Mouse (Mus musculus) layer of hippocampus, adult 9-10 months (tissue): ENCODE data around the gene Tmed10.

Experiments used
- DNase-seq: peaks from one replicate; pipeline ENCODE4 v3.0.0; 2022; ENCODE audit warnings: low spot score

The Tmed10 gene

DNA sequence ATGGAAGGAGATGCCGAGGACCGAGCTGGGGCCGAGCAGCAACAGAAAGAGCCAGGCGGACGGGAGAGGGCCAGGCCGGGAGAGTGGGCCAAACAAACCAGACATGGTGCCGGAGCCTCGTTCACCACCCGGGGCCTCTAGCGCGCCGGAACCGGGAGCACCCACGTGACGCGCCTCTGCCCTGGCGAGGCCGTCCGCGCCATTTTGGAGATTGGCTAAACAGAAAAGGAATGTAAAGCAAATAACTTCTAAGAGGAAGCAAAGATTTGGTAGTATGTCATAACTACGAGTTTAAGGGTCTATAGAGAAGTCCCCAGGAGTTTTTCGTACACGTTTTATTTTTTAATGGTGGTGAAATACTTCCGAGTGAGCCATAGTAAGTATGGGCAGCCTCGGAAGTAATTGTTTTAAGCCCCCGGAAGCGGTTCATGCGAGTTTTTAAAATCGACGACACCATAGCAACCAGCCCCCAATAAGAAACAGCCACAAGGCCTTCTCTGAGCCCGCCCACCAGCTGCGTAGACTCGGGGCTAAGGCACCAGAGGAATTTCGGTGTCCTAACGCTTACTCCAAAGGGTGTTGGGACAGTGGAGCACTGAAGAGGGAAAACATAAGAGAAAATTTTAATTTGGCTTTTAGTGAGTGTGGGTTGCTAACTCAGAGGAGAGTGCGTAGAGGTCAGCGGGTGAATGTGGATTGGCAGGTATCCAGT is at the start of gene Tmed10:
Gene Tmed10 (minus strand): TSS at position 287 of the 712 bp plus-strand sequence.
- peak; percentile 97 for DNase-seq

DNA sequence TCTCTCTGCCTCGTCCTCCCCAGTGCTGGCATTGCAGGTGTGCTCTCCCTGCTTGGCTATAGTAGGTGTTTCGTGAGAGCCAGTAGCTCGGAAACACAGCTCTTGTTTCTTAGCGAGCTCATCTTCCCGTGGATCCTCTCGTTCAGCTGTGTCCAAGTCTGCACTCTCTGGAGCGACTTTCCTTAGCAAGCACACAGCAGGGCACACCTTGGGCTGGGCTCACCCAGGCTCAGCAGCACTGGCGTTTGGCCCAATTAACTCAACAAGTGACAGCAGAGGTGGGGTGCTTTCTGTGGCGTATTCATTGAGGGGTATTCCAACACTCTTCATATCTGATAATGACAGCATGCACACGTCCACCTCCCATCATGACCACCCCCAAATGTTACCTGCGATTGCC is 48.6 kb upstream of the Tmed10 start:
- DNase-seq: no peak

DNA sequence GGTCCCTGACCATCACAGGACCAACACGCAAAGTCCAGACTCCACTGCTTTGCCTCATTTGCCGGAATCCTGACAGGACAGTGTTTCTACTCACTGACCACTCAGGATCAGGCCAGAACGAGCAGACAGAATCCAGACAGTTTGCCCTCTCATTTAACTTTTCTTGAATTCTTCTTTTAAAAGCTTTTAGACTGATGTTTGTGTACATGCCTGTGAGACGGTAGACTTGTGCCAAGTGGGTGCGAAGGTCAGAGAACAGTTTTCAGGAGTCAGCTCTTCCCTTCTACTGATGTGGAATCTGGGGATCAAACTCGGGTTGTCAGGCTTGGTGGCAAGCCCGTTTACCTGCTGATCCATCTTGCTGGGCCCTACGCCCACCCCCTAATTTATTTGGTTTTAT is 47.9 kb upstream of the Tmed10 start:
- DNase-seq: no peak

DNA sequence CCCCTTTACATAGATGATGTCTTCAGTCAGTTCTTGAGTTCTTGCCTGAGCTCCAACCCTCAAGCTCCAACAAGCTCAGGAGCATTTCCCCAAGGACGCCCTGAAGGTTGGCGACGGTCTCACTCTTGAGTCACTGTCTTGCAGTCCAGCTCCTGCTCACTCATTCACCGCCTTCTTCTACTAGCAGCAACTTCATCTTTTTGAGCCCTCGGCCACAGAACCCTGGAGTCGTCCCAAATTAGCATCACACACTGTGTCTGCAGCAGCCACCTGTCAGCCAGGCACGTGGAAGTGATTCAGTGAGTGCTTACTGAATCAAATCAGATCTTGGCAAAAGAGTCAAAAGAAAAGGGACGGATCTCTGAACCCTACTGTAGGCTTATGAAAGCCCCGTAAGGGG is 46.3 kb upstream of the Tmed10 start:
- no peak for DNase-seq

DNA sequence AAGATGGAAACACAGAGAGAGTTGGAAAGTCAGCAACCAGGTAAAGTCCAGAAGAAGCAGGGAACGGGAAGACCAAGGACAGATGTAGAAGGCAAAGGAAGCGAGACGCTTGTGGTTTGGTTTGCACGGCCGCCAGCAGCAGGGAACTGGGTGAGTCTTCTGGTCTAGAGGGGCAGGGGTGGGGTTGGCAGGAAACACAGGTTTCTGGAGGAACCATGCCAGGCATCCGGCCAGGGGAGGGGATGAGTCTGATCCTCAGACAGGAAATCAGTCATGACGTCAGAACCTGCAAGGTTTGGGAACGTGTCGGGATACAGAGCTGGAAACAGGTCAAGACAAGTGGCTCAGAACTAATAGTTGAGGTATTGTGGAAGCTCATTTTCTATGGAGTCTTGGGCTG is 43.2 kb upstream of the Tmed10 start:
- no peak for DNase-seq

DNA sequence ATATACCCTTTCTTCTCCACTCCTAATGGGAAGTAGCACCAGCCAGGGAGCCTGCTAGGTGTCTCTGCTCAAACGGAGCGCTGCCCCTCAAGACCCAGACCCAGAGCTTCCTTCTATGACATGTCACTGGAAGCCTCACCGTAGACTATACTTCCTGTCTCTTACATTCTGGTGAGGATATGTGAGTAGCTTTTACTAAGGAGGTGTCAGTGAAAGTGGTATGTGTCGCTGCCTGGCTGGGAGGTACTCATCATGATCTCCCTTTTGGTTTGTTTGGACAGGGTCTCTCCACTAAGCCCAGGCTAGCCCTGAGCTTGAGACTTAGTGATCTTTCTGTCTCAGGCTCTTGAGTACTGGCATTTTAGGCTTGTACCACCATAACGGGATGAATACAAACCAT is 41.7 kb upstream of the Tmed10 start:
- no peak for DNase-seq

DNA sequence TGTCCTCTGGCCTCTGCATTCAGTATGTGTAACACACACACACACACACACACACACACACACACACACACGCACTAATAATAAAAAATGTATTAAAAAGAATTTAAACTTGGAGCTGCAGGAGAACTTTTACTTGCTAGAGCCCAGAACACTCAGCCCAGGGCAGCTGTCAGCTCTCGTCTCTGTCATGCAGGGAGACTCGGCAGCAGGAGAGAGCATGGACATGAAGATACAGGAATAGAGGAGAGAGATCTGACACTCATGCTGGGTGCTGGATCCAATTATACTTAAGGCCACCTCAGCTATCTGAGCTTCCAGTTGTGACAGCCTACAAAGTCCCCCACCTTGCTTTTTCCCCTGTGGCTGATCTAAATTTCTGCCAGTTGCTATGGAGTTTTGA is 41.2 kb upstream of the Tmed10 start:
- DNase-seq: no peak

DNA sequence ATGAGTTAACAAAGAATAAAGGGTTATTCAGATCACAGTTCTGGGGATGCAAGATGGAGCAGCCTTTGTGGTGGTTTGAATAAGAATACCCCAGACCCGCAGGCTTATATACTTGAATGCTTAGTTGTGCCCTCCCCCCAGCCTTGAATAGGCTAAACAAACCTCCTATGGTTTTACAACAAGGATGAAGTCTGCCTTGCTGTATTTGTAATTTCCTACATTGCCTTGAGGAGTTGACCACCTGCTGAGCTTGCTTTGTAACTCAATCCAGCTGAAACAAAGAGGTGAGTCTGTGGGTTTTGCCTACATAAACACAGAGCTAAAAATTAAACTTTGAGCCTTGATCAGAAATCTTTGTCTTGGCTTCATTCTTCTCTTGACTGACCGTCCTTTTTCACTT is 36.5 kb upstream of the Tmed10 start:
- no peak for DNase-seq

DNA sequence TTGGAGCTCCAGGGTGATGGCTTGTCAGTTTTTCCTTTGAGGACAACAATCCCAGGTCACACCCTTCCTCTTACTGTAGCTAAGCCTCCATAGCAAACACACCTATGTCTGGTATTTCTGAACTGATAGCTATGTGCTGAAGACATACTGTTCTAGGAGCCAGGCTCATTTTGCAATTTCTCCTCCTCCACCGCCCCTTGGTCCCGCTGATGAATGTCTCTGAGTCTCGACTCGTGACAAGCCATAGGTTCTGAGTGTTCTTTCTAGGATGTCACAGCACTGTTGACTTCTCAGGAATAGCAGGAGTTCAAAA is 23.3 kb upstream of the Tmed10 start:
- no peak for DNase-seq

DNA sequence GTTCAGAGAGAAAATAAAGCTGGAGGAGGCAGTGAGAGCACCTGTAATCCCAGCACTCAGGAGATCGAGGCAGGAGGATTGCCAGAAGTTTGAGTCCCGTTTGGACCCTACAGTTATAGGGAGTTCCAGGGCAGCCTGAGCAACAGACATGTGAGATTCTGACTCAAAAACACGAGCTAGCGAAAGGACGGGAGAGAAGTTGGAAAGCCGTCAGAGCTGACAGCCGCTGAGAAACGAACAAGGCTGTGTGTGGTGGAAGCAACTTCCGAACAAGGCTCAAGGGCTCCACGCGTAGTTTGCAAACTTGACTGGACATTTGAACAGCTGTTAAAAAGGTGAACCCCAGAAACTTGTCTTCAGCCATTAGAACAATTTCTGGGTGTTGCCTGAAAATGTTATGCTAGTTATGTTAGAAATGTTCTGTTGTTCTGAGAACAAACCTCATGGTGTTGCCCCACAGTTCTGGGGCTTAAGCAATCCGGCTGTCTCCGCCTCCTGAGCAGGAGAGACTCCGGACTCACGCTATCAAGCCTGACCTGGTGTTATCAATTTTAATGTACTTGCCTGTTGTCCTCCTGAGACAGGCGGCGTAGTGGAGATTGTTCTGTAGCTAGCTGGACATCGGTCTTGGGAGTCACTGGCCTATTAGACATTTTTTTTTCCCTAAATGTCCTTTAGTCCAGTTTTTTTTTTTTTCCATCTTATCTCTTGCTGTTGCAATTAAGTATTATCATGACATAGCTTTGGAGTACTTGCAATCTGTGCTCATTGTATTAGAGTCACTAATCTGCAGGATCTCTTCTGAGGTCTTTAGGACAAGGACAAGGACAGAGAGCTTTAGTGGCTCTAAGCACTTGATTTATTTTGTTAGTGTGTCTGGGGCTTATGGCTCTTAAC is 22.7 kb upstream of the Tmed10 start:
- no peak for DNase-seq

DNA sequence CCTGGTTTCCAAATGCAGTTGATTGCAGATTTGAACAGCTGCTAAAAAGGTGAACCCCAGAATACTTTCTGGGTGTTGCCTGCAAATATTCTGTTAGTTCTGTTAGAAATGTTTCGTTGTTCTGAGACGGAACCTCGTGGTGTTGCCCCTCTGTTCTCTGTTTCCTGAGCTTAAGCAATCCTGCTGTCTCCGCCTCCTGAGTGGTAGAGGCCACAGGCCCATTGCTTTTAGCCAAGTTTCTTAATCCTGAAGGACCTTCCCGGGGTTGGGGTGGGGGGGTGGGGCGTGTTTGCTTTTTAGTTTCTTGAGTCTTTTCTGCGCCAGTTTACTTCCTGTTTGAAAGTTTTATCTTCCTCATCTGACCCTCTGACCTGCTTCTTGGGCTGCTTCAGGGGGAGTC is 19.3 kb upstream of the Tmed10 start:
- DNase-seq: no peak

DNA sequence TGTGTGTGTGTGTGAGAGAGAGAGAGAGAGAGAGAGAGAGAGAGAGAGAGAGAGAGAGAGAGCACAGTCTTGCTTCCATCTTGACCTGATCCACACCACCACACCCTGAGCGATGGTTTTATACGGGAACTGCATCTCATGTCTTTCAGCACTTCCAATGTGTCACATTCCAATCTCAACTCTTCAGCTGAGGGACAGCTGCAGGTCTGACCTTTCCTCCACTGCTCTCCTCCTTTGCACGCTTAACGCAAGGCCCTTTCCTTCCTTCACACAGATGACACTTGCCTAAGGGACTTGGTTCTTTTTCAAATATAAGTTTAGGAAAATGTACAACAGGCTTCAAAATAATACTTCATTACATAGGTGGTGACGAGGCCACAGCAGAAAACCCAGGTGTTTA is 18.9 kb upstream of the Tmed10 start:
- no peak for DNase-seq

DNA sequence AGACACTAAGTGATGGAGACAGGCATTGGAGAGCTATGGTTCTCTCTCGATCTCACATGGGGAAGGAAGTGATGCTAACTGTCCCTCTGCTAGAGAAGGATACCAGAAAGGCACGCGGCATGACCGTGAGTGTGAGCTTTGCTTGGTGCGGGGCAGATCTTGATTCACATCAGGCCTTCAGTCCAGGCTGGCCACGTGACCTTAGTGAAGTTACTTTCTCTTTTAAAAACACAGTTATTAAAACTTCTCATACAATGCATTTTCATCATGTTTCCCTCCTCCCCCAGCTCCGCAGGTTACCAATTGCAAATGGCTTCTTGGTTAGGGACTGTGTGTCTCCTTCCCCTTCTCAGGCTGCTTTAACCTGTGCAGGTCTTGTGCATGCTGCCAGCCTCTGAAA is 16.5 kb upstream of the Tmed10 start:
- DNase-seq: no peak

DNA sequence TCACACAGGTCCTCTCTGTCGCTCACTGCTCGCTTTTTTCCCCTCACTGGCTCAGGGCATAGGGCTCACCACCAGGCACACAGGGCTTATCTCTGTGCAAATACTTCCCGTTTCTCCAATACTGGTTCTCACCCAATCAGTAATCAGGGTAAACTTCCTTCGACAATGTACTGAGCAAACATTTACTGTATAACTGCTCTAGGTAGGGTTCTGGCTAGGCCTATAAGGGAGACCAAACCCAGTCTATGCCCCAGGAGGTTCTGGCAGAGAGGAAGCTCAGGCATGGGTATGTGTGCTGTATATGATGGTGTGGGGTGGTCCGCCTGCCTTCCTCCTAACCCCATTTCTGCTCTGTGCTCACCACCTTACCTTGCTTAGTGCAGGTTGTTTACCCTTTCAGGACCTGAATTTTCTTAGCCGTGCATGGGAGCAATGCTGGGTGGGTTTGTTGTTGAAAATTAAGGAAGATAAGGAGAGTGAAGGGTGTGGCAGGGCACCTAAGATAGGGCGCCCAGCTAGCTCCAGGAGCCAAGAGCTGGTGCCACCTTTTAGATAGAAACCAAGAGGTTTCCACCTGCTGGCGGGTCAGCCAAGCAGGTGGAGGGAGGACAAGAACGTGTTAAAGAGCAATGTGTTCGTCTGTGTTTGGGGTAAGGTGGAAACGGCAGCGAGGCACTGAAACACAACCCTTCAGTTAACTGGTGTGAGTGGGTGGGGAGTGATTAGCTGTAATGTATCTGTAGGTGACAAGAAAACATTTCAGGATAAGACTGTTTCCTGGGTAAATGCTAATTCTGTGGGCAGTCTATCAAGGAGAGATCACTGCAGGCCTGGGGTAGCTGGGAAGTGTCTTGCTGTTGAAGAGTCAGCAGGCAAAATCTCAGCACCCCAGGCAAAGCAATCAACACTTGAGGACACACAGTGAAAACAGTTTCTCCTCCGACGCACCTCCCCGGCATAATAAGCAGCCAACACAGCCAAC is 14.8 kb upstream of the Tmed10 start:
- no peak for DNase-seq

DNA sequence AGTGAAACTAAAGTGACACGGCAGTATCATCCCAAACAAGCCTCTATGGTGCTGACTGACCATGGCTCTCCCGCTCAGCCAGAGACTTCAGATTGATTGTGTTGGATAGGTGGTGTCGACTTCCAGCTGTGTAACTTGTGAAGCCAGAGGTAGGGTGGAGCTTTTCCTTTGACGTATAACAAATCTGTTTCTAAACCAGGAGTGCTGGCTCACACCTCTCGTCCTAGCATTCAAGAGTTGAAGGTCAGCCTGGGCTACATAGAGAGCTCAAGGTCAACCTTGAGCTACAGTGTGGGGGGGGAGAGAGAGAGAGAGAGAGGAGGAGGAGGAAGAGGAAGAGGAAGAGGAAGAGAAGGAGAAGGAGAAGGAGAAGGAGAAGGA is 11.3 kb upstream of the Tmed10 start:
- no peak for DNase-seq

DNA sequence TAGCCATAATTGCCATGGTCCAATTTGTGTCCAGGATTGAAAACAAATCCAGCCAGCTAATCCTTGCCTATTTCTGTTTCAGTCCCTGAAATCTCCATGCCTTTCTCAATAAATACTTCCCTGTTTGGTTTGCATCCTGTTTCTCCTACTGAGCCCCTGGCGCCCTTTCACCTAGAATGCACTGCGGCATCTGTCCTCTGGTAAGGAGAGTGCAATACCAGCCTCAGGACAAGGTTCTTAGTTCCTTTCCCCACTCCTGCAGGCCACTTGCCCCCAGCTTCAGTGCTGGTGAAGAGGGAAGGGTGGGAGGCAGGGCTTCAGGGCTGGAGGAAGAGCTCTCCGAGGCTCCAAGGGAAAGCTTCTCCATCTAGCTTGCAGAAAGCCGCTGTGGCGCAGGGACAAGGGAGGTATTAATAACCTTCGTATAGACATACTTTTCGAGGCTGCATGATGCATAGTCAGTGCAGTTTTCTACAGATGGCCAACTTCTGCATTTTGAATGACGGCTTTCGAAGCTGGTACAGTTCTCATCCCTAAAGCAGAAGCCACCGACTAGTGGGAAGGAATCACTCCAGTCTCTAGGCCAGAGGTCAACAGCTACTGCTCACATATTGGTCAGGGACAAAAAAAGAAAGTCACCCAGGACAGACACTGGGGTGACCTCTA is 10.8 kb upstream of the Tmed10 start:
- no peak for DNase-seq

DNA sequence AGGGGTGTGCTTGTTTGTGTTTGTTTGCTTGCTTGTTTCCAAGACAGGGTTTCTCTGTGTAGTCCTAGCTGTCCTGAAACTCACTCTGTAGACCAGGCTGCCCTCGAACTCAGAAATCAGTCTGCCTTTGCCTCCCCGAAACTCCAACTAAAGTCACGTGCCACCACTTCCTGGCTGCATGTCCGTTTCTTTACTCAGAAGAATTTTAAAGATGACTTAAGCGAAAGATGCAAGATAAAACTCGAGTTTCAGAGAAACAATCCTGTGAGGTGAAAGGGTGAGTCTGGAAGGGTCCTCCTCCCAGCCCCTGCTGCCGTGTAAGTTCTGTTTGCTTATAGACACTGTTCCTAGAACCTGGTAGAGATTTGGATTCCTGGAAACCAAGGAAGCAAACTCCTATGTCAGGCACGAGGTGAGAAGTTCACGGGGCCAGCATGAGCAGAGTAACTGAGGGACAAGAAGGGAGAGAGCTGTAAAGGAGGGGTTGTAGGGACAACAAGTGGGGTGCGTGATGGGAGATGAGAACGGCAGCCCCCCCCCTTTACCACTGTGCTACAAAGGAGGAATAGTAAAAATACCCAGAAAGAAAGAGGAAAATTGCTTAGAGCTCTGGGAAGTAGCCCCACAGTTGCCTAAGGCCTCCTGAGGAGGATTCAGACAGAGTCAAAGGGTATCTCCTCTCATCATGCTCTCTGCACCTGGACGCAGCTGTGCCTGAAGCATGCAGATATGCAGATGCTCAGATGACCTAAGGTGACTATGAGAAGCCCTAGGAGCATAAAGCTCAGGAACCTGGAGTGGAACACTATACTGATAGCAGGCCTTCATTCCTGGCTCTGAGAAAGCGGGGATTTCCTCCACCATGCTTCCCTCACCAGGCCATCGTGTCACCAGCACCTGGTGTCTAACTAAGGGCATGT is 8.4 kb upstream of the Tmed10 start:
- DNase-seq: no peak

DNA sequence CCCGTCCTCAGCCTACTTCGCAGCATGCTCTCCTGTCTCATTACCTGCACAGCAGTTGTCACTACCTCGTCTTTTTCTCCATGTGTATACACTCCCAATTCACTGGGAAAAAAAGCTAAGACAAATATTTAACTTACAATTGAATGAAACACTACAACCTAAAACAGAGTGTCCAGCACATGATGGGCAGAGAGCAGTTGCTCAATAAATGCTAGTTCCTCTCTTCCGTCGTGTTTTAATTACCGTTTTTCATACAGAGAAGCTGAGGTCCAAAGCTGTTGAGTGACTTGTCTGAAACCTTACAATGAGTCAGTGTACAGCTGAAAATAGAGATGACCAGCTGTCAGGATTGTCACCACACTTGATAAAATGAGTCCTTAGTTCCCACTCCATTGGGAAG is 6.9 kb upstream of the Tmed10 start:
- DNase-seq: no peak

DNA sequence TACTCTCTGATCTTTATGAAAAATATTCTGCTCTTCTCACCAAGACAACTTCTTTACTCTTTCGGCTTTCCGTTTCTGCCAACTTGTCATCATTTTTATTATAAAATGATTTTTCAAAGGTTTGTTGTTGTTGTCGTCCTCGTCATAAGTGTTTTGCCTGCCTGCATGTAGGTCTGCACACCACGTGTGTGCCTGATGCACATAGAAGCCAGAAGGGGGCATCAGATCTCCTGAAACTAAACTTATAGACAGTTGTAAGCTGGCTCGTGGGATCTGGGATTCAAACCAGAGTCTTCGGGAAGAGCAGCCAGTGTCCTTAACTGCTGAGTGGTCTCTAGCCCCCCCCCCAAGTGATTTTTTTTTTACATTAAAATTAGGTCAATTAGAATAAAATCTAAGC is 6.3 kb upstream of the Tmed10 start:
- no peak for DNase-seq

DNA sequence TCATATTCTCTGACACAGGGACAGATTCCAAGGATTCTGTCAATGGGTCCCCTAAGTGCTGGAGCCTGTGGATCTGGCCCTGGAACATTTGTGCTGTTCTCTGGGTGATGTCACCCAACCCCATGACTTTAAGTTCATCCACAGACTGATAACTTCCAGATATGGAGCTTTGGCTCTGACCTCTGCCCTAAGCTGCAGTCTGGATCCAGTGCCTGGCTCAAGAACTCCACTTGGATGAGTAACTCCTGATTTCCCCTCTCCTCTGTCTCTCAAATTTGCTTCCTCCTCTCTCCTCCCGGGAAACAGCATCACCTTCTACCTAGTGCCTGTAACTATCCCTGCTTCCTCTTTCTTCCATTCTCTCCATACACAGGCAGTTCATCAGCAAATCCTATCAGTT is 5.7 kb upstream of the Tmed10 start:
- DNase-seq: no peak

DNA sequence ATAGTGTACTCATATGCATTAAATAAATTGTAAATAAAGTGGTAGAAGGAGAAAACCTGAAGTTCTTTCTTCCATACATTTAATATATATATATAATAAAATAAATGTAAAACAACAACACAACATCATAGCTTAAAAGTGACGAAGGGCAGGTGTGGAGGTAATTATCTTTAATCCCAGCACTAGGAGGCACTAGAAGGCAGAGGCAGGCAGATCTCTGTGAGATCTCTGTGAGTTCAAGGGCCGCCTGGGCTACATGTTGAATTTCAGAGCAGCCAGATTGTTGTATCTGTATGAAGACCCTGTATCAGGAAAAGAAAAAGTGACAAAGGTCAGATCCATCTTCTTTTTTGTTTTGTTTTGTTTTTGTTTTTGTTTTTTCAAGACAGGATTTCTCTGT is 3.6 kb upstream of the Tmed10 start:
- no peak for DNase-seq
